Mouse (Mus musculus) adrenal gland (tissue): ENCODE results near the gene Dpp8.
"Not testable (repeated sequence)": the region's sequence is repeated elsewhere in the genome, so short reads cannot be mapped to it uniquely, and the experiment has no call there.

Experiments
- intact Hi-C: fragments of 180-260 bp; cut with DNase I; formaldehyde crosslinking; loops from one replicate; pipeline ENCODE4 v1.15.1; 2025
- long read RNA-seq, 2 experiments: library from polyadenylated mRNA; unstranded; transcript quantifications; one replicate each; pipeline ENCODE4 v2.0.0; 2020; ENCODE audit warnings: borderline replicate concordance in 1 of 2; ENCODE audit not compliant: insufficient replicate concordance in 1 of 2

Dpp8 gene
- long read RNA-seq, experiment 1, full-length matches to known transcripts, result 4 of 8 reads
- long read RNA-seq, experiment 1, partial matches to known transcripts, result 0 of 8 reads
- long read RNA-seq, experiment 1, other reads (novel, unspliced or antisense), result 4 of 8 reads
- long read RNA-seq, experiment 2, full-length matches to known transcripts, result 11 of 36 reads
- long read RNA-seq, experiment 2, partial matches to known transcripts, result 12 of 36 reads
- long read RNA-seq, experiment 2, other reads (novel, unspliced or antisense), result 13 of 36 reads

- intact Hi-C loops, result no loop called here
Measured at GRCm38 (mm10) chr9:65032269-65033108, at the start of gene Dpp8. Dpp8 (plus strand) TSS chr9:65032414.

- intact Hi-C loops, result no loop called here
Measured at GRCm38 (mm10) chr9:64985037-64985794, 47.0 kb upstream of the Dpp8 start.

GRCm38 (mm10) chr9:64985807-64986206, 46.4 kb upstream of the Dpp8 start:
- intact Hi-C loops, result no loop called here

- intact Hi-C loops, result no loop called here
Measured at GRCm38 (mm10) chr9:64987651-64988050, 44.6 kb upstream of the Dpp8 start.

- intact Hi-C loops, result no loop called here
Measured at GRCm38 (mm10) chr9:64988443-64988842, 43.8 kb upstream of the Dpp8 start.

GRCm38 (mm10) chr9:64990291-64990690, 41.9 kb upstream of the Dpp8 start:
- intact Hi-C loops, result no loop called here

GRCm38 (mm10) chr9:64995464-64995863, 36.8 kb upstream of the Dpp8 start:
- intact Hi-C loops, result not testable (repeated sequence)

GRCm38 (mm10) chr9:65001481-65001880, 30.7 kb upstream of the Dpp8 start:
- intact Hi-C loops, result no loop called here

GRCm38 (mm10) chr9:65005737-65006136, 26.5 kb upstream of the Dpp8 start:
- intact Hi-C loops, result no loop called here

GRCm38 (mm10) chr9:65010632-65011031, 21.6 kb upstream of the Dpp8 start:
- intact Hi-C loops, result no loop called here

- intact Hi-C loops, result no loop called here
Measured at GRCm38 (mm10) chr9:65011304-65011703, 20.9 kb upstream of the Dpp8 start.

GRCm38 (mm10) chr9:65015461-65016222, 16.6 kb upstream of the Dpp8 start:
- intact Hi-C loops, result no loop called here

- intact Hi-C loops, result no loop called here
Measured at GRCm38 (mm10) chr9:65016241-65016977, 15.8 kb upstream of the Dpp8 start.

GRCm38 (mm10) chr9:65016978-65017827, 15.0 kb upstream of the Dpp8 start:
- intact Hi-C loops, result no loop called here

- intact Hi-C loops, result no loop called here
Measured at GRCm38 (mm10) chr9:65017896-65018295, 14.3 kb upstream of the Dpp8 start.

GRCm38 (mm10) chr9:65018588-65019121, 13.6 kb upstream of the Dpp8 start:
- intact Hi-C loops, result no loop called here

GRCm38 (mm10) chr9:65019146-65019545, 13.1 kb upstream of the Dpp8 start:
- intact Hi-C loops, result no loop called here

GRCm38 (mm10) chr9:65020128-65020527, 12.1 kb upstream of the Dpp8 start:
- intact Hi-C loops, result no loop called here
